Mouse (Mus musculus): ENCODE results near the gene Pls3.

DNA sequence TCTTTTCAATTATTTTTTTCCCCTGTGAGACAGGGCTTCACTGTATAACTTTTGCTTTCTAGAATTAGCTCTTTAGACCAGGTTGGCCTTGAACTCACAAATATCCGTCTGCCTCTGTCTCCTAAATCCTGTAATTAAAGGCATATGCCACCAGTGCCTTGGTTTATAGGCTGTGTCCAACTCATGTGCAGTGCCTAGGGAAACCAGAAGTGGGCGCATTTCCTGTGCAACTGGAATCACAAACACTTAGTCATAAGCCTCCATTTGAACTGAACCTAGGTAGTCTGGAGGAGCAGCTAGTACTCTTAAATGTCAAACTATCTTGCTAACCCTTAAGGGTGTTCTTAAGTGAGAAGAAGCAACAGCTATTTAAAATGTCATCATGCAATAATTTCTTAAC lies 60.0 kb downstream of the Pls3 start:
- TF ChIP-seq CTCF (IDR thresholded peaks at IDR 0.05; ENCODE audit: insufficient read depth, low read depth, low read length) (no peak), POLR2A (IDR thresholded peaks at IDR 0.05; ENCODE audit: insufficient read depth, low read depth, low read length) (no peak)
